Comparison of ENCODE assay signal across 12 mouse cellular contexts in genomic region chr8:108726541-108727241, GRCm38 (mm10).
DNase-seq lines count a peak whose midpoint lies in the region; ATAC-seq lines count a peak whose summit lies in the region.
"Had no signal": no experiment of that assay in that cellular context is flagged by ENCODE, and none has a peak within 500 bp of the region (broad histone marks: within the 10 kb centered on the region; RNA-seq: fewer than 3 reads in every experiment).

No protein-coding gene starts in this region.

- DNase-seq in kidney, adult 18-20 months, result no peak
- DNase-seq in embryo, embryonic 10 days (ENCODE audit: low spot score), result peak; percentile 84
- DNase-seq in forelimb bud, embryonic 11.5 days (ENCODE audit: low read depth, low spot score), result peak; percentile 68
- no peak for DNase-seq in left cerebral cortex, postnatal 10 days (ENCODE audit: extremely low spot score in 1 of 2, low spot score in 2 of 2)
- DNase-seq in layer of hippocampus, adult 9-10 months (ENCODE audit: low spot score), result no peak
- DNase-seq in thymus, postnatal 10 days (ENCODE audit: low spot score in 2 of 2), result no peak
- DNase-seq: gastrocnemius, postnatal 10 days had no signal

- peaks cover 95% of the 10 kb centered on the region for H3K4me1 ChIP-seq in kidney, embryonic 15.5 days
- H3K4me1 ChIP-seq in midbrain, embryonic 16.5 days (ENCODE audit: control insufficient read depth, insufficient read depth, low read length), result peaks cover 80% of the 10 kb centered on the region

- H3K9ac ChIP-seq in kidney, embryonic 15.5 days, result no peak overlapping the region
- no peak overlapping the region for H3K9ac ChIP-seq in midbrain, embryonic 16.5 days (ENCODE audit: low read depth, low read length)
- H3K9ac ChIP-seq: hindbrain, embryonic 15.5 days had no signal

- H3K4me3 ChIP-seq in kidney, embryonic 15.5 days (replicated peaks), result peak overlapping the region; percentile 4; the same call in 1 of the 2 replicates
- H3K4me3 ChIP-seq in midbrain, embryonic 16.5 days (ENCODE audit: low read depth, low read length), result no peak overlapping the region
- H3K4me3 ChIP-seq: hindbrain, embryonic 15.5 days; left cerebral cortex, adult 2 months had no signal

- WGBS in kidney, embryonic 15.5 days, result 12% methylated on average over 12 of the region's 12 CpGs
- WGBS in midbrain, embryonic 16.5 days, result 9% methylated on average over 12 of the region's 12 CpGs

- ATAC-seq in kidney, embryonic 15.5 days (replicated peaks; ENCODE audit: low FRiP score), result peak; percentile 37
- ATAC-seq in midbrain, embryonic 16.5 days, result 0 out of 2 replicates have a peak, but pooled peaks have one; percentile 36

- no peaks in the 10 kb centered on the region for H3K9me3 ChIP-seq in kidney, embryonic 15.5 days (replicated peaks)
- H3K9me3 ChIP-seq in midbrain, embryonic 16.5 days (replicated peaks; ENCODE audit: control insufficient read depth, low read length, poor library complexity, severe bottlenecking), result no peaks in the 10 kb centered on the region
- H3K9me3 ChIP-seq: hindbrain, embryonic 15.5 days had no signal

- peak overlapping the region; percentile 43 for H3K4me2 ChIP-seq in kidney, embryonic 15.5 days
- peak overlapping the region; percentile 32 for H3K4me2 ChIP-seq in midbrain, embryonic 16.5 days (ENCODE audit: low read length)
- H3K4me2 ChIP-seq: hindbrain, embryonic 15.5 days had no signal

- no peaks in the 10 kb centered on the region for H3K27me3 ChIP-seq in kidney, embryonic 15.5 days
- no peaks in the 10 kb centered on the region for H3K27me3 ChIP-seq in midbrain, embryonic 16.5 days (ENCODE audit: control insufficient read depth, insufficient read depth, low read depth, low read length)

- intact Hi-C loops in left cerebral cortex, postnatal 10 days (cut with DNase I), result no loop called here

- no peaks in the 10 kb centered on the region for H3K36me3 ChIP-seq in kidney, embryonic 15.5 days
- H3K36me3 ChIP-seq in midbrain, embryonic 16.5 days (ENCODE audit: control insufficient read depth, insufficient read depth, low read length), result no peaks in the 10 kb centered on the region
- H3K36me3 ChIP-seq: G1E; hindbrain, embryonic 15.5 days had no signal

- H3K27ac ChIP-seq in kidney, embryonic 15.5 days, result peak overlapping the region; percentile 79
- H3K27ac ChIP-seq in midbrain, embryonic 16.5 days (ENCODE audit: low read length), result no peak overlapping the region
- H3K27ac ChIP-seq: hindbrain, embryonic 15.5 days; left cerebral cortex, adult 2 months had no signal

Comparison
In these comparisons a context has a peak if more than half of its experiments do, and no peak if none do; other contexts are left out.
1. DNase-seq: peak in embryo, embryonic 10 days (single experiment) and forelimb bud, embryonic 11.5 days (single experiment); none in kidney, adult 18-20 months (single experiment), left cerebral cortex, postnatal 10 days (0 of 2), layer of hippocampus, adult 9-10 months (single experiment) and thymus, postnatal 10 days (0 of 2).